Mouse (Mus musculus): Measurements from ENCODE around the gene Col7a1.

DNA sequence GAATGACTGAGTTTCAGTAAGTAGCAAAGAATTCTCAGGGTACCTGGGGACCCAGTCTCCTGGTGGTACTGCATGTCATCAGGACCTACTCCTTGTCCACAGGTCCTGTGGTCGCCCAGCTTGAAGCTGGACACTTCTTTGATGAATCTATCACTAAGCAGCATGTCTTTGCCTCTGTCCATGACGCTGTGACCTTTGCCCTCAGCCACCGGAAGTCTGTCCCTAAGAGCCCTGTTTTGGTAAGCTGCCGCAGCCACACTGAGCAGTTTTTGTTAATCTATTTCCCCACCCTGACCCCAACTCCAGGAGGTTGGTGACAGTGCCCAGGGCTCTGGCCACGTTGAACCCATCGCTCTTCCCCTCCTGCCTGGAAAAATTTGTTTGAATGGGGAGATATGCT lies 41.1 kb upstream of the Col7a1 start:
- TF ChIP-seq CTCF (IDR thresholded peaks at IDR 0.05; ENCODE audit: low read depth) (no peak), EP300 (IDR thresholded peaks at IDR 0.05; ENCODE audit: low read depth) (no peak)
